In the genomic region with DNA sequence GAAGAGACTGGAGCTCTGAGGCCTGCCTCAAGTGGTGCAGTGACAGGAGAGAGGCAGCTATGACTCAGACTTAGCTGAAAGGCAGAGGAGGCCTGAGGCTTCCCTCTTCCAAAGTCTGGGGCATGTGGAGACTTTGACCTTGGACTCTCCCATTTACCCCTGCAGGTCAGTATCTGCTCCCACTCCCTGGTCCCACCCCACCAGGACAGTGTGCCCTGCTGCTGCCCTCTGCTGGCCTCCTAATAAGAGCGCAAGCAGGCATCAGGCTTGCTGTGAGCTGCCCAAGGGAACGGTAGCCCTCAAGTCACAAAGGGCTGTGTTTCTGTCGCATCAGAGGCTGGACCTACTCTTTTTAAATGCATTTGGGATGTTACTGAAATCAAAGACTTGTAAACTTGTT, we compare ENCODE assay signal across 9 mouse cellular contexts. TPM values are rescaled to one million over a fixed set of nuclear protein-coding genes. Genes with fewer than 3 reads are reported as not detected.
DNase-seq lines count a peak whose midpoint lies in the region; ATAC-seq and TF ChIP-seq lines count a peak whose summit lies in the region.
"Had no signal": no experiment of that assay in that cellular context is flagged by ENCODE, and none has a peak within 500 bp of the region (broad histone marks: within the 10 kb centered on the region; RNA-seq: fewer than 3 reads in every experiment).

No protein-coding gene starts in this region.

- ATAC-seq in intestine, embryonic 16.5 days: peak; percentile 46

- TF ChIP-seq CTCF in layer of hippocampus, adult 2 months (conservative IDR thresholded peaks at IDR 0.05): peak; percentile 78
- peak; percentile 73 for TF ChIP-seq CTCF in E14TG2a.4 (conservative IDR thresholded peaks at IDR 0.05; ENCODE audit: low read length)

- H3K27me3 ChIP-seq in E14TG2a.4 (ENCODE audit: insufficient read depth, low read length): peaks cover 50% of the 10 kb centered on the region
- no peaks in the 10 kb centered on the region for H3K27me3 ChIP-seq in intestine, embryonic 16.5 days (replicated peaks; ENCODE audit: control insufficient read depth, insufficient read depth, low read length)
- H3K27me3 ChIP-seq: stomach, embryonic 15.5 days had no signal

- no peak overlapping the region for H3K4me3 ChIP-seq in layer of hippocampus, adult 2 months
- no peak overlapping the region for H3K4me3 ChIP-seq in E14TG2a.4 (replicated peaks; ENCODE audit: low read length)
- H3K4me3 ChIP-seq in intestine, embryonic 16.5 days (ENCODE audit: low read length): no peak overlapping the region
- H3K4me3 ChIP-seq: lung, embryonic 15.5 days; stomach, embryonic 15.5 days had no signal

- H3K9ac ChIP-seq in intestine, embryonic 16.5 days (ENCODE audit: low read depth, low read length): no peak overlapping the region
- H3K9ac ChIP-seq: lung, embryonic 15.5 days; stomach, embryonic 15.5 days had no signal

- no peak overlapping the region for H3K27ac ChIP-seq in layer of hippocampus, adult 2 months
- no peak overlapping the region for H3K27ac ChIP-seq in intestine, embryonic 16.5 days (ENCODE audit: low read length)
- H3K27ac ChIP-seq: lung, embryonic 15.5 days; stomach, embryonic 15.5 days had no signal

- no peak overlapping the region for H3K4me2 ChIP-seq in intestine, embryonic 16.5 days (ENCODE audit: low read depth, low read length)
- H3K4me2 ChIP-seq: lung, embryonic 15.5 days; stomach, embryonic 15.5 days had no signal

- H3K9me3 ChIP-seq in E14TG2a.4 (ENCODE audit: low read length): no peaks in the 10 kb centered on the region
- no peaks in the 10 kb centered on the region for H3K9me3 ChIP-seq in intestine, embryonic 16.5 days (ENCODE audit: control insufficient read depth, low read length)
- H3K9me3 ChIP-seq: lung, embryonic 15.5 days; stomach, embryonic 15.5 days had no signal

- DNase-seq in layer of hippocampus, adult 2 months (ENCODE audit: low spot score in 2 of 2): no peak
- no peak for DNase-seq in layer of hippocampus, adult 11-12 months (ENCODE audit: low spot score)
- DNase-seq in NIH3T3 (ENCODE audit: low read depth): peak; percentile 56
- peak; percentile 38 for DNase-seq in naive thymus-derived CD4-positive, alpha-beta T cell, adult 2 months (ENCODE audit: low read depth)
- DNase-seq in layer of hippocampus, adult 18-20 months (ENCODE audit: low spot score in 2 of 2): no peak

- peaks cover 27% of the 10 kb centered on the region for H3K4me1 ChIP-seq in E14TG2a.4 (replicated peaks; ENCODE audit: low read depth, low read length)
- peaks cover 10% of the 10 kb centered on the region; the same call in 1 of the 2 replicates for H3K4me1 ChIP-seq in intestine, embryonic 16.5 days (ENCODE audit: control insufficient read depth, insufficient read depth, low read length)

- no peaks in the 10 kb centered on the region for H3K36me3 ChIP-seq in E14TG2a.4 (ENCODE audit: insufficient read depth, low read length)
- no peaks in the 10 kb centered on the region for H3K36me3 ChIP-seq in intestine, embryonic 16.5 days (ENCODE audit: control insufficient read depth, insufficient read depth, low read length)
- H3K36me3 ChIP-seq: lung, embryonic 15.5 days; stomach, embryonic 15.5 days had no signal

- WGBS in intestine, embryonic 16.5 days: 17% methylated on average over 3 of the region's 3 CpGs

RNA-seq across cellular contexts. Expression of gene Gm5737, which starts 14.2 kb away (rescaled TPM):
- total RNA-seq in layer of hippocampus, adult 2 months (2021): under 1 TPM in 1 of 2 experiments, not detected in 1; 0.37 TPM
- not detected in 2 replicates for polyA plus RNA-seq in intestine, embryonic 16.5 days (2015; fragmentation: Nextera tagmentation; extraction: Ambion mirVana)
- total RNA-seq in layer of hippocampus, adult 18-20 months (2021): under 1 TPM in 1 of 2 experiments, not detected in 1; 0.32 TPM
- polyA plus RNA-seq: lung, embryonic 15.5 days; stomach, embryonic 15.5 days had no signal

RNA-seq across cellular contexts. Expression of gene Eef2k, which starts 16.2 kb away (rescaled TPM):
- total RNA-seq in layer of hippocampus, adult 2 months (2021): 10 to 100 TPM; 32.5 to 32.8 TPM
- 54.1 and 59.6 TPM in 2 replicates for polyA plus RNA-seq in intestine, embryonic 16.5 days (2015; fragmentation: Nextera tagmentation; extraction: Ambion mirVana)
- 10 to 100 TPM; 25.2 to 29.2 TPM for total RNA-seq in layer of hippocampus, adult 18-20 months (2021)

Comparison
In these comparisons a context has a peak if more than half of its experiments do, and no peak if none do; other contexts are left out.
1. DNase-seq: peak in NIH3T3 (single experiment) and naive thymus-derived CD4-positive, alpha-beta T cell, adult 2 months (single experiment); none in layer of hippocampus, adult 2 months (0 of 2), layer of hippocampus, adult 11-12 months (single experiment) and layer of hippocampus, adult 18-20 months (0 of 2).